Mouse (Mus musculus) megakaryocyte, embryonic 14.5 days (primary cell): ENCODE results near the gene Kap.

ENCODE experiments used
- FLI1 ChIP-seq: IDR thresholded peaks from 2 replicates; pipeline ENCODE4 v1.6.1; 2012; ENCODE audit warnings: low read length, inconsistent platforms, mixed read lengths
- GATA1 ChIP-seq: IDR thresholded peaks from 3 replicates; pipeline ENCODE4 v1.6.1; 2012; ENCODE audit warnings: mixed read lengths, low read length, inconsistent platforms, borderline replicate concordance

- TF ChIP-seq GATA1 = no peak
- no peak for TF ChIP-seq FLI1
Measured at GRCm38 (mm10) chr6:133885871-133886415, 32.4 kb upstream of the Kap start.
